Mouse (Mus musculus): ENCODE measurements around the gene Cpt1c. TPM values are rescaled to one million over a fixed set of nuclear protein-coding genes. Genes with fewer than 3 reads are reported as not detected.

Cpt1c gene
- polyA plus RNA-seq, 1 experiment from 2014 or later = 27.2 TPM

DNA sequence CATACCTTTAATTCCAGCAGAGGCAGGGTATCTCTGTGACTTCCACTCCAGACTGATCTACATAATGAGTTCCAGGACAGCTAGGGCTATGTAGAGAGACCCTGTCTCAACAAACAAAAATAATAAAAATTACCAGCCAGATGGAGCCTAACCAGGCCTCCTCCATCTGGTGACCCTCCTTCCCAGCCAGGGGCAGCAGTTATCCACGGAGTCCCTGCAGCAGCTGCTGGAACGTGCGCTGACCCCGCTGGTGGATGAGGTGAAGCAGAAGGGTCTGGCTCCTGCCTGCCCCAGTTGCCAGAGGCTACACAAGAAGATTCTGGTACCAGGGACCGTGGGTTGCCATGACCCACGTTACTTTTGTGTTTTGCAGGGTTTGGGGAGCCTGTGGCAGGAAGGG, 18.4 kb downstream of the Cpt1c start:
- H3K9ac ChIP-seq (ENCODE audit: low read length) = no peak overlapping the region
- no peak overlapping the region for H3K4me2 ChIP-seq (ENCODE audit: low read depth, low read length, severe bottlenecking)
- peaks cover 10% of the 10 kb centered on the region for H3K4me1 ChIP-seq (replicated peaks; ENCODE audit: control insufficient read depth, insufficient read depth, low read length)
- DNase-seq (ENCODE audit: low spot score) (no peak), ATAC-seq (replicated peaks; ENCODE audit: low FRiP score) (no peak)
- H3K27me3 ChIP-seq (ENCODE audit: control insufficient read depth, insufficient read depth, low read length) = peaks cover under 1% of the 10 kb centered on the region; the same call in 1 of the 2 replicates
- H3K27ac ChIP-seq (ENCODE audit: low read depth, low read length) = no peak overlapping the region
- H3K4me3 ChIP-seq (ENCODE audit: low read depth, low read length) = no peak overlapping the region
- no peaks in the 10 kb centered on the region for H3K9me3 ChIP-seq (ENCODE audit: control insufficient read depth, low read length)
- no peaks in the 10 kb centered on the region for H3K36me3 ChIP-seq (ENCODE audit: control insufficient read depth, insufficient read depth, low read length)
- WGBS = 56% methylated on average over 6 of the region's 6 CpGs

DNA sequence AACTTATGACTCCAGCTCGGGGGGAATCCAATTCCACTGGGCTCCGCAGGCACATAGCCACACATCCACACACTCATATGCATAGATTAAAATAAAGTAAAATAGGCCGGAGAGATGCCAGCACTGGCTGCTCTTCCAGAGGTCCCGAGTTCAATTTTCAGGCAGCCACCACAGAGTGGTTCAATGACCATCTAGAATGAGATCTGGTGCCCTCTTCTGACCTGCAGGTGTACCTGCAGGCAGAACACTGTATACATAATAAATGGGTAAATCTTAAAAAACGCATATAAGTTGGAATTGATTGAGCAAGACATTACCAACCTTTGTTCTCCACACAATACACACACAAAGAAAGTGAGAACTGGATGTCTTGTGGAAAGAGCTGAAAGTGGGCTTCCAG, 19.0 kb downstream of the Cpt1c start:
- DNase-seq (ENCODE audit: low spot score) (no peak), ATAC-seq (replicated peaks; ENCODE audit: low FRiP score) (no peak)
- 53% methylated on average over 5 of the region's 5 CpGs for WGBS
- Histone ChIP-seq H3K36me3 (ENCODE audit: control insufficient read depth, insufficient read depth, low read length) (no peaks in the 10 kb centered on the region), H3K4me2 (ENCODE audit: low read depth, low read length, severe bottlenecking) (no peak overlapping the region), H3K9me3 (ENCODE audit: control insufficient read depth, low read length) (no peaks in the 10 kb centered on the region), H3K27me3 (ENCODE audit: control insufficient read depth, insufficient read depth, low read length) (peaks cover 6% of the 10 kb centered on the region), H3K9ac (ENCODE audit: low read length) (no peak overlapping the region), H3K27ac (ENCODE audit: low read depth, low read length) (no peak overlapping the region), H3K4me3 (ENCODE audit: low read depth, low read length) (no peak overlapping the region), H3K4me1 (replicated peaks; ENCODE audit: control insufficient read depth, insufficient read depth, low read length) (peaks cover 10% of the 10 kb centered on the region)

DNA sequence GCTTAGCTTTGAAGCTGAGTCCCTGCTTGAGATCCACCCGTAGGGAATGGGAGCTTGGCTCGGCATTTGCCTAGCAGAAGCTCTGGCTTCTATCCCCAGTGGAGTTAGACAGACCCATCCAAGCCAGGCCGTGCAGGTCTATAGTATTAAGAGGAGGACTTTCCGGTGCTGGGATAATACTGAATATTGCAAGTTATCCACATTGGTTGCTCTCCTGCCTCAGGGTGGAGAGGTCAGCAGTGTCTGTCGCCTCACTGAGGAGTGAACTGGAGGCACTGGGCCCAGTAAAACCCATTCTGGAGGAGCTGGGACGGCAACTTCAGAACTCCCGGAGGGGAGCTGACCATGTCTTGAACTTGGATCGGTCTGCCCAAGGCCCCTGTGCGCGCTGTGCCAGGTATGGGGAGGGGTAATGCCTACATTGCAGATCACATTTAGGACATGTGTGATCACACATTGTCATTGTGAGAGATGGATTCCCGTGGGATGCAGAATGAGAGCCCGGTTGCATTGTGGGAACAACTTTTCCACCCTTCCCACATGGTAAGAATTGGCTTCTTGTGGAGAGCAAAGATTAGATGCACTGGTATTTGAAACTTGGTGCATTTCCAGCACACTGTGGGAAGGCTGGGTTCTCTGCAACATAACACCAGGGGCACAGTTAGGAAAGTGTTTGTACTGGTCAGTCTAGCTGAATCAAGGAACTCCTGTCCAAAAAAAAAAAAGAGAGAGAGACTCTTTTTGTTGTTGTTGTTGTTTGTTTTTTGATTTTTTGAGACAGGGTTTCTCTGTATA, 20.4 kb downstream of the Cpt1c start:
- Histone ChIP-seq H3K27me3 (ENCODE audit: control insufficient read depth, insufficient read depth, low read length) (peaks cover 13% of the 10 kb centered on the region), H3K4me2 (ENCODE audit: low read depth, low read length, severe bottlenecking) (no peak overlapping the region), H3K4me1 (replicated peaks; ENCODE audit: control insufficient read depth, insufficient read depth, low read length) (peaks cover 10% of the 10 kb centered on the region), H3K9ac (ENCODE audit: low read length) (no peak overlapping the region), H3K4me3 (ENCODE audit: low read depth, low read length) (no peak overlapping the region), H3K36me3 (ENCODE audit: control insufficient read depth, insufficient read depth, low read length) (no peaks in the 10 kb centered on the region), H3K27ac (ENCODE audit: low read depth, low read length) (no peak overlapping the region), H3K9me3 (ENCODE audit: control insufficient read depth, low read length) (no peaks in the 10 kb centered on the region)
- 85% methylated on average over 12 of the region's 12 CpGs for WGBS
- no peak for ATAC-seq (replicated peaks; ENCODE audit: low FRiP score)
- no peak for DNase-seq (ENCODE audit: low spot score)

DNA sequence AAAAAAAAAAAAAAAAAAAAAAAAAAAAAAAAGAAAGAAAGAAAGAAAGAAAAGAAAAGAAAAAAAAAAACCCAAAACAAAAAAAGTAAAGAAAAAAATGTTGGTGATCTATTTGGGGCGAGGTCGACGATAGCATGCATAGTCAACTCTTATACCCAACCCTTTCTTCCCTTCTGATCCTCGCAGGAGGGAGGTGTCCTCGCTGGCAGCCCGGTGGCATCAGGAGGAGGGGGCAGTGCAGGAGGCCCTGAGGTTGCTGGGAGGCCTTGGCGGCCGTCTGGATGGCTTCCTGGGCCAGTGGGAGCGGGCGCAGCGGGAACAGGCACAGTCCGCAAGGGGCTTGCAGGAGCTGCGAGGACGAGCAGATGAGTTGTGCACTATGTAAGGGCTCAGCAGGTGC, 21.1 kb downstream of the Cpt1c start:
- 59% methylated on average over 14 of the region's 14 CpGs for WGBS
- H3K9ac ChIP-seq (ENCODE audit: low read length) = no peak overlapping the region
- H3K36me3 ChIP-seq (ENCODE audit: control insufficient read depth, insufficient read depth, low read length) = no peaks in the 10 kb centered on the region
- DNase-seq (ENCODE audit: low spot score) = no peak
- ATAC-seq (replicated peaks; ENCODE audit: low FRiP score) = no peak
- H3K4me1 ChIP-seq (replicated peaks; ENCODE audit: control insufficient read depth, insufficient read depth, low read length) = peaks cover 10% of the 10 kb centered on the region
- H3K4me3 ChIP-seq (ENCODE audit: low read depth, low read length) = no peak overlapping the region
- no peak overlapping the region for H3K4me2 ChIP-seq (ENCODE audit: low read depth, low read length, severe bottlenecking)
- H3K27me3 ChIP-seq (ENCODE audit: control insufficient read depth, insufficient read depth, low read length) = peaks cover 13% of the 10 kb centered on the region
- no peaks in the 10 kb centered on the region for H3K9me3 ChIP-seq (ENCODE audit: control insufficient read depth, low read length)
- no peak overlapping the region for H3K27ac ChIP-seq (ENCODE audit: low read depth, low read length)

DNA sequence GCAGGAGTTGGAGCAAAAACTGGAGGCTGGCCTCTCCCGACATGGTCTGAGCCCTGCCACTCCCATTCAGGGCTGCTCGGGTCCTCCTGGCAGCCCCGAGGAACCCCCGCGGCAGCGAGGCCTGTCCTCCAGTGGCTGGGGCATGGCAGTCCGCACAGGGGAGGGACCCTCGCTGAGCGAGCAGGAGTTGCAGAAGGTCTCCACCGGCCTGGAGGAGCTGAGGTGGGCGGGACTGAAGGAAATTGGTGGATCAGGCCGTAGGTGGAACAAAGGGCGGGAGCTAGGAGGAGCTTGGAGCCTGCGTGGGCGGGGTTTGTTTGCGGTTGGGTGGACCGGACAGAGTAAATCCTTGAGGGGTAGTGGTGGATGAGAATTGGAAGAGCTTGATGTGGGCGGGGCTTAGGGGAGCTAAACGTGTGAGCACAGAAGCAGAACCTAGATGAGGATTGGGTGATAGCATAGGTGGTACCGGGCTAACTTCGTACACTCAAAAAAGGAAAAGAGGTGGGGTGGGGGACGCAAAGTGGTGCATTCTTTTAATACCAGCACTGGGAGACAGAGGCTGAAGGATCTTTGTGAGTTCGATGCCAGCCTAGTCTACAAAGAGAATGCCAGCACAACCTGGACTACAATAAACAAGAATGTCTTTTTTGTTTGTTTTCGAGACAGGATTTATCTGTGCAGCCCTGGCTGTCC, 21.9 kb downstream of the Cpt1c start:
- WGBS = 9% methylated on average over 24 of the region's 24 CpGs
- peak; percentile 93 for DNase-seq (ENCODE audit: low spot score)
- H3K27me3 ChIP-seq (ENCODE audit: control insufficient read depth, insufficient read depth, low read length) = peaks cover 13% of the 10 kb centered on the region
- peak overlapping the region; percentile 41 for H3K4me3 ChIP-seq (ENCODE audit: low read depth, low read length)
- H3K4me2 ChIP-seq (ENCODE audit: low read depth, low read length, severe bottlenecking) = peak overlapping the region; percentile 94
- peak overlapping the region; percentile 63 for H3K9ac ChIP-seq (ENCODE audit: low read length)
- H3K27ac ChIP-seq (ENCODE audit: low read depth, low read length) = peak overlapping the region; percentile 18; the same call in 1 of the 2 replicates
- no peaks in the 10 kb centered on the region for H3K36me3 ChIP-seq (ENCODE audit: control insufficient read depth, insufficient read depth, low read length)
- ATAC-seq (replicated peaks; ENCODE audit: low FRiP score) = peak; percentile 89
- peaks cover 10% of the 10 kb centered on the region for H3K4me1 ChIP-seq (replicated peaks; ENCODE audit: control insufficient read depth, insufficient read depth, low read length)
- H3K9me3 ChIP-seq (ENCODE audit: control insufficient read depth, low read length) = no peaks in the 10 kb centered on the region

DNA sequence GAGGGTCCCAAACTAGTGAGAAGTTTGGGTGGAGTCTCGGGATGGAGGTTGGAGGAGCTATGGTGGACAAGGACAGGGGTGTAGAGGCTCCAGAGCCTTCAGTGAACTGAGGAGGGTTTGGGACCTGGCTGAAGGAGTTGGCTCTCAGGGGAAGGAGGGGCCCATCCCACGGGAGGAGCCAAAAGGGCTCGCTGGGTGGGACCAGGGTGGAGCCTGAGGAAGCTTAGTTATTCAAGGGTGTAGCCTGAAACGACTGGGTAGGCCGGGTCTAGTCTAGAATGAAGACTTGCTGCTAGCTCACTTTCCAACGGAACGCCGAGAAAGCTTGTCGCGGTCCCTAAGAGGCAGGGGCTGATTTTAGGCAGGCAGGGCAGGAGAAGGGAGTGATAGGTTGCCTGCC, 22.7 kb downstream of the Cpt1c start:
- ATAC-seq (replicated peaks; ENCODE audit: low FRiP score) (peak; percentile 55), DNase-seq (ENCODE audit: low spot score) (peak; percentile 75)
- Histone ChIP-seq H3K9ac (ENCODE audit: low read length) (peak overlapping the region; percentile 63; the same call in 1 of the 2 replicates), H3K27me3 (ENCODE audit: control insufficient read depth, insufficient read depth, low read length) (peaks cover 13% of the 10 kb centered on the region), H3K27ac (ENCODE audit: low read depth, low read length) (no peak overlapping the region), H3K9me3 (ENCODE audit: control insufficient read depth, low read length) (no peaks in the 10 kb centered on the region), H3K4me1 (replicated peaks; ENCODE audit: control insufficient read depth, insufficient read depth, low read length) (peaks cover 10% of the 10 kb centered on the region), H3K36me3 (ENCODE audit: control insufficient read depth, insufficient read depth, low read length) (no peaks in the 10 kb centered on the region), H3K4me3 (ENCODE audit: low read depth, low read length) (peak overlapping the region; percentile 41), H3K4me2 (ENCODE audit: low read depth, low read length, severe bottlenecking) (peak overlapping the region; percentile 94)
- WGBS = under 1% methylated on average over 10 of the region's 10 CpGs

DNA sequence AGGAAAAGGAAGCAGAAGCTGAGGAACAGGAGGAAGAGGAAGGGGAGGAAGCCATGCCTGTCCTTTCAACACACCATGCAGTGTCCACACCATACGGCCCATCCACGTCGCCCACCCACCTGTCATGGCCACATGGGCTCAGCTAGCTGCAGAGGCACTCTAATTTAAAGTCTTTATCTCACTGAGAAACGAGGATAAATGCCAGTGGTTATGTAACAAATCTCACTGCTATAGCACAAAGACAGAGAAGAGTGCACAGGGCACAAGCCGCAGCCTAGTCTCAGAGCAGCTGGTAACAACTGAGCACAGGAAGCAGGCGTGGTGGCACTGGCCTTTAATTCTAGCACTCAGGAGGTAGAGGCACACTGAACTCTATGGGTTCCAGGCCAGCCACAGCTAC, 24.7 kb downstream of the Cpt1c start:
- 77% methylated on average over 6 of the region's 6 CpGs for WGBS
- Histone ChIP-seq H3K4me3 (ENCODE audit: low read depth, low read length) (no peak overlapping the region), H3K4me1 (replicated peaks; ENCODE audit: control insufficient read depth, insufficient read depth, low read length) (peaks cover 10% of the 10 kb centered on the region), H3K9ac (ENCODE audit: low read length) (no peak overlapping the region), H3K27me3 (ENCODE audit: control insufficient read depth, insufficient read depth, low read length) (peaks cover 13% of the 10 kb centered on the region), H3K27ac (ENCODE audit: low read depth, low read length) (no peak overlapping the region), H3K4me2 (ENCODE audit: low read depth, low read length, severe bottlenecking) (no peak overlapping the region), H3K36me3 (ENCODE audit: control insufficient read depth, insufficient read depth, low read length) (no peaks in the 10 kb centered on the region), H3K9me3 (ENCODE audit: control insufficient read depth, low read length) (no peaks in the 10 kb centered on the region)
- DNase-seq (ENCODE audit: low spot score) (no peak), ATAC-seq (replicated peaks; ENCODE audit: low FRiP score) (no peak)

DNA sequence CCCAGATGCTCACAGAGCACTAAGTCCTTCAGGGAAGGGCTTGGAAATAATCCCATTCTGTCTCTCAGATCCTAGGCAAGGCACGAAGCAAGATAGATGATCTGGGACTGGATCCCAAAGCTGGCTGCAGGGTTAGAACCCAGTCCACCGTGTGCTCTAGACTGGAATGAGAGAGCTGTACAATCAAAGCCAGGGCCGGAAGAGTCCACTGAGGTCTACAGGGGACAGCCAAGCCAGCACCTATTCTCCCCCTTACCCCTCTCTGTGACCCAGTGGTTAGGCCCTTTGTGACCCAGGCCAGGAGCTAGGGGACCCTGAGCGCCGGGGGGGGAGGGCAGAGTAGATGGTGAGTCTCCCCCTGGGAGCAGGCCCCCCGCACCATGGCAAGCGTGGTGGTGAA, 31.7 kb downstream of the Cpt1c start, which contains the start of gene Tsks:
TSS of gene Tsks (plus strand) at position 301 of the 400 bp plus-strand sequence.
- Histone ChIP-seq H3K9me3 (ENCODE audit: control insufficient read depth, low read length) (no peaks in the 10 kb centered on the region), H3K4me2 (ENCODE audit: low read depth, low read length, severe bottlenecking) (no peak within 1 kb of the TSS), H3K9ac (ENCODE audit: low read length) (no peak within 1 kb of the TSS), H3K4me3 (ENCODE audit: low read depth, low read length) (no peak within 1 kb of the TSS), H3K36me3 (ENCODE audit: control insufficient read depth, insufficient read depth, low read length) (no peaks in the 10 kb centered on the region), H3K27ac (ENCODE audit: low read depth, low read length) (no peak within 1 kb of the TSS), H3K27me3 (ENCODE audit: control insufficient read depth, insufficient read depth, low read length) (no peaks in the 10 kb centered on the region), H3K4me1 (replicated peaks; ENCODE audit: control insufficient read depth, insufficient read depth, low read length) (no peaks in the 10 kb centered on the region)
- DNase-seq (ENCODE audit: low spot score) = no peak
- 74% methylated on average over 7 of the region's 7 CpGs for WGBS
- ATAC-seq (replicated peaks; ENCODE audit: low FRiP score) = no peak

Measured in forebrain, embryonic 11.5 days (tissue).